Mouse (Mus musculus) forebrain, postnatal 0 days (tissue): ENCODE measurements around the gene Tenm3. TPM values are rescaled to one million over a fixed set of nuclear protein-coding genes. Genes with fewer than 3 reads are reported as not detected.
A peak's percentile ranks its signal among the peaks of the same experiment; 100 is the strongest.

Experiments
- ATAC-seq: fragments of 200-750 bp; cut with Nextera tagmentation; 2 replicates; pipeline ENCODE4 v1.8.0; 2017; ENCODE audit warnings: mild to moderate bottlenecking, moderate library complexity
- DNase-seq: peaks from one replicate; pipeline ENCODE4 v3.0.0-alpha.2; 2015
- H3K27ac ChIP-seq: fragments of 300-500 bp; sonication (generic); 2 replicates; pipeline ENCODE4 v1.5.1; 2014; ENCODE audit warnings: low read depth, mild to moderate bottlenecking, antibody characterized with exemption, low read length, moderate library complexity, mixed read lengths
- H3K27me3 ChIP-seq: fragments of 300-500 bp; sonication (generic); 2 replicates; pipeline ENCODE4 v1.6.1; 2014; ENCODE audit warnings: mild to moderate bottlenecking, low read length, mixed read lengths; ENCODE audit not compliant: insufficient read depth
- H3K36me3 ChIP-seq: fragments of 300-500 bp; sonication (generic); 2 replicates; pipeline ENCODE4 v1.6.1; 2014; ENCODE audit warnings: mild to moderate bottlenecking, moderate library complexity; ENCODE audit not compliant: insufficient read depth
- H3K4me1 ChIP-seq: fragments of 300-500 bp; sonication (generic); 2 replicates; pipeline ENCODE4 v1.6.1; 2014; ENCODE audit warnings: antibody characterized with exemption; ENCODE audit not compliant: insufficient read depth
- H3K4me2 ChIP-seq: fragments of 300-500 bp; sonication (generic); 2 replicates; pipeline ENCODE4 v1.6.1; 2014; ENCODE audit warnings: low read depth, mild to moderate bottlenecking, moderate library complexity
- H3K4me3 ChIP-seq: fragments of 300-500 bp; sonication (generic); 2 replicates; pipeline ENCODE4 v1.5.1; 2014; ENCODE audit warnings: low read depth, low read length, mixed read lengths
- H3K9ac ChIP-seq: fragments of 300-500 bp; sonication (generic); 2 replicates; pipeline ENCODE4 v1.6.1; 2014; ENCODE audit warnings: mild to moderate bottlenecking
- H3K9me3 ChIP-seq: fragments of 300-500 bp; sonication (generic); 2 replicates; pipeline ENCODE4 v1.6.1; 2016; ENCODE audit warnings: low read length
- CTCF ChIP-seq: sonication (generic); IDR thresholded peaks from 2 replicates; pipeline ENCODE4 v1.5.1; 2016; ENCODE audit warnings: antibody characterized with exemption, control low read depth, low read depth
- WGBS: fragments of 180-500 bp; shearing (Covaris S2); extraction: QIAGEN DNeasy Blood & Tissue Kit; methylation state at CpG from one replicate; pipeline ENCODE4 v1.1.7; 2014; 5-methylcytosine and 5-hydroxymethylcytosine counted together
- polyA plus RNA-seq: library from polyadenylated mRNA; unstranded; fragments of >200 nt; fragmentation: Nextera tagmentation; extraction: Ambion mirVana; gene quantifications from 2 replicates; pipeline ENCODE4 v1.2.1, GENCODE M21; 2015
- total RNA-seq: library from RNA; depleted of rRNA; stranded (reverse); fragments of >200 nt; gene quantifications from 2 replicates; pipeline ENCODE4 v1.2.3, GENCODE M21; 2014

The Tenm3 gene
- total and polyA plus RNA-seq, 2 experiments from 2014 or later, result 21.6 to 111 TPM

GRCm38 (mm10) chr8:48456328-48457124 is 387.2 kb downstream of the Tenm3 start:
- TF ChIP-seq CTCF, result no peak
- H3K9ac ChIP-seq, result no peak overlapping the region; the same call in 1 of the 2 replicates
- WGBS, result 22% methylated on average over 22 of the region's 22 CpGs
- peak; percentile 62 for DNase-seq
- H3K36me3 ChIP-seq, result no peaks in the 10 kb centered on the region
- H3K4me1 ChIP-seq, result 0 out of 2 replicates have a peak, but pooled peaks cover 11% of the 10 kb centered on the region
- peak; percentile 8; the same call in 1 of the 2 replicates for ATAC-seq
- no peak overlapping the region; the same call in 1 of the 2 replicates for H3K27ac ChIP-seq
- H3K4me2 ChIP-seq, result 0 out of 2 replicates have a peak overlapping the region, but pooled peaks have one; percentile 1
- no peaks in the 10 kb centered on the region for H3K27me3 ChIP-seq
- no peaks in the 10 kb centered on the region for H3K9me3 ChIP-seq
- H3K4me3 ChIP-seq, result no peak overlapping the region

GRCm38 (mm10) chr8:48451247-48451635 is 392.5 kb downstream of the Tenm3 start:
- no peak for DNase-seq
- H3K27me3 ChIP-seq, result no peaks in the 10 kb centered on the region
- H3K4me2 ChIP-seq, result peak overlapping the region; percentile 26
- H3K27ac ChIP-seq, result no peak overlapping the region
- H3K4me1 ChIP-seq, result 0 out of 2 replicates have a peak, but pooled peaks cover 9% of the 10 kb centered on the region
- WGBS, result 18% methylated on average over 7 of the region's 7 CpGs
- peak; percentile 58 for ATAC-seq
- no peak overlapping the region for H3K4me3 ChIP-seq
- TF ChIP-seq CTCF, result no peak
- H3K9ac ChIP-seq, result 0 out of 2 replicates have a peak overlapping the region, but pooled peaks have one; percentile 0
- no peaks in the 10 kb centered on the region for H3K36me3 ChIP-seq
- H3K9me3 ChIP-seq, result no peaks in the 10 kb centered on the region

- no peak overlapping the region for H3K27ac ChIP-seq
- H3K4me1 ChIP-seq, result 0 out of 2 replicates have a peak, but pooled peaks cover 9% of the 10 kb centered on the region
- no peak overlapping the region for H3K4me3 ChIP-seq
- H3K4me2 ChIP-seq, result peak overlapping the region; percentile 26
- DNase-seq (no peak), ATAC-seq (peak; percentile 42; the same call in 1 of the 2 replicates)
- TF ChIP-seq CTCF, result no peak
- no peaks in the 10 kb centered on the region for H3K27me3 ChIP-seq
- H3K9ac ChIP-seq, result 0 out of 2 replicates have a peak overlapping the region, but pooled peaks have one; percentile 0
- WGBS, result 41% methylated on average over 23 of the region's 23 CpGs
- H3K9me3 ChIP-seq, result no peaks in the 10 kb centered on the region
- H3K36me3 ChIP-seq, result no peaks in the 10 kb centered on the region
Measured at GRCm38 (mm10) chr8:48450397-48451246, 393.1 kb downstream of the Tenm3 start.

- Histone ChIP-seq H3K4me3 (no peak overlapping the region), H3K36me3 (no peaks in the 10 kb centered on the region), H3K4me2 (no peak overlapping the region), H3K27ac (no peak overlapping the region), H3K9ac (no peak overlapping the region), H3K27me3 (no peaks in the 10 kb centered on the region), H3K4me1 (0 out of 2 replicates have a peak, but pooled peaks cover 9% of the 10 kb centered on the region), H3K9me3 (no peaks in the 10 kb centered on the region)
- ATAC-seq (no peak), DNase-seq (no peak)
- 23% methylated on average over 3 of the region's 3 CpGs for WGBS
- no peak for TF ChIP-seq CTCF
Measured at GRCm38 (mm10) chr8:48449625-48450024, 394.1 kb downstream of the Tenm3 start.

- H3K4me3 ChIP-seq, result no peak overlapping the region
- H3K9ac ChIP-seq, result no peak overlapping the region
- H3K27me3 ChIP-seq, result no peaks in the 10 kb centered on the region
- no peaks in the 10 kb centered on the region for H3K36me3 ChIP-seq
- peak; percentile 68 for ATAC-seq
- no peak for TF ChIP-seq CTCF
- H3K4me2 ChIP-seq, result no peak overlapping the region
- no peaks in the 10 kb centered on the region for H3K4me1 ChIP-seq
- DNase-seq, result no peak
- no peaks in the 10 kb centered on the region for H3K9me3 ChIP-seq
- H3K27ac ChIP-seq, result no peak overlapping the region
- 52% methylated on average over 4 of the region's 4 CpGs for WGBS
Measured at GRCm38 (mm10) chr8:48445690-48446089, 398.1 kb downstream of the Tenm3 start.

- Histone ChIP-seq H3K36me3 (no peaks in the 10 kb centered on the region), H3K9ac (no peak overlapping the region), H3K9me3 (no peaks in the 10 kb centered on the region), H3K4me1 (peaks cover 10% of the 10 kb centered on the region), H3K27ac (no peak overlapping the region), H3K4me2 (no peak overlapping the region), H3K4me3 (no peak overlapping the region), H3K27me3 (no peaks in the 10 kb centered on the region)
- ATAC-seq (no peak), DNase-seq (no peak)
- TF ChIP-seq CTCF, result no peak
- WGBS, result 95% methylated on average over 12 of the region's 12 CpGs
Measured at GRCm38 (mm10) chr8:48439491-48439890, 404.3 kb downstream of the Tenm3 start.
